In genomic region chr14:75828221-75828620, GRCm38 (mm10) we compare ENCODE assay signal across 8 mouse cellular contexts. TPM values are rescaled to one million over a fixed set of nuclear protein-coding genes. Genes with fewer than 3 reads are reported as not detected.
DNase-seq lines count a peak whose midpoint lies in the region; ATAC-seq lines count a peak whose summit lies in the region.

No protein-coding gene starts in this region.

- peaks cover 14% of the 10 kb centered on the region for H3K4me1 ChIP-seq in hindbrain, embryonic 13.5 days (replicated peaks)
- 0 out of 2 replicates have a peak, but pooled peaks cover 14% of the 10 kb centered on the region for H3K4me1 ChIP-seq in hindbrain, embryonic 12.5 days
- peaks cover 22% of the 10 kb centered on the region for H3K4me1 ChIP-seq in limb, embryonic 10.5 days
- peaks cover 4% of the 10 kb centered on the region for H3K4me1 ChIP-seq in midbrain, embryonic 15.5 days

- H3K4me3 ChIP-seq in hindbrain, embryonic 13.5 days: no peak overlapping the region
- H3K4me3 ChIP-seq in hindbrain, embryonic 12.5 days: no peak overlapping the region
- peak overlapping the region; percentile 42; the same call in 1 of the 2 replicates for H3K4me3 ChIP-seq in limb, embryonic 10.5 days
- H3K4me3 ChIP-seq in midbrain, embryonic 15.5 days: no peak overlapping the region

- H3K9ac ChIP-seq in hindbrain, embryonic 13.5 days: no peak overlapping the region
- H3K9ac ChIP-seq in hindbrain, embryonic 12.5 days: no peak overlapping the region
- H3K9ac ChIP-seq in midbrain, embryonic 15.5 days: no peak overlapping the region

- no peak for DNase-seq in limb, embryonic 10.5 days (ENCODE audit: low spot score)
- DNase-seq in gastrocnemius, adult 8-10 months (ENCODE audit: low spot score in 2 of 2): no peak
- no peak for DNase-seq in spleen, postnatal 4 days (ENCODE audit: low spot score in 2 of 2)
- no peak for DNase-seq in gastrocnemius, postnatal 4 days (ENCODE audit: low spot score in 2 of 2)

- H3K9me3 ChIP-seq in hindbrain, embryonic 13.5 days: no peaks in the 10 kb centered on the region
- no peaks in the 10 kb centered on the region for H3K9me3 ChIP-seq in hindbrain, embryonic 12.5 days (replicated peaks)
- H3K9me3 ChIP-seq in limb, embryonic 10.5 days (replicated peaks): no peaks in the 10 kb centered on the region
- H3K9me3 ChIP-seq in midbrain, embryonic 15.5 days: no peaks in the 10 kb centered on the region

- WGBS in hindbrain, embryonic 13.5 days: 46% methylated on average over 11 of the region's 11 CpGs
- 34% methylated on average over 11 of the region's 11 CpGs for WGBS in hindbrain, embryonic 12.5 days
- 35% methylated on average over 11 of the region's 11 CpGs for WGBS in limb, embryonic 10.5 days
- WGBS in midbrain, embryonic 15.5 days: 43% methylated on average over 11 of the region's 11 CpGs

- H3K27ac ChIP-seq in hindbrain, embryonic 13.5 days: no peak overlapping the region
- H3K27ac ChIP-seq in hindbrain, embryonic 12.5 days: no peak overlapping the region
- peak overlapping the region; percentile 53 for H3K27ac ChIP-seq in limb, embryonic 10.5 days
- H3K27ac ChIP-seq in midbrain, embryonic 15.5 days: no peak overlapping the region

- ATAC-seq in hindbrain, embryonic 13.5 days (ENCODE audit: low FRiP score): no peak
- ATAC-seq in hindbrain, embryonic 12.5 days (ENCODE audit: low FRiP score): no peak
- ATAC-seq in erythroid progenitor cell, adult 5-6 weeks (replicated peaks; ENCODE audit: low FRiP score, poor library complexity, severe bottlenecking): peak; percentile 20
- no peak for ATAC-seq in midbrain, embryonic 15.5 days (replicated peaks)

- peaks cover 23% of the 10 kb centered on the region for H3K27me3 ChIP-seq in hindbrain, embryonic 13.5 days
- H3K27me3 ChIP-seq in hindbrain, embryonic 12.5 days: peaks cover 16% of the 10 kb centered on the region
- peaks cover 15% of the 10 kb centered on the region for H3K27me3 ChIP-seq in limb, embryonic 10.5 days (ENCODE audit: low read depth, poor library complexity, severe bottlenecking)
- peaks cover 10% of the 10 kb centered on the region; the same call in 1 of the 2 replicates for H3K27me3 ChIP-seq in midbrain, embryonic 15.5 days (replicated peaks)

- peak overlapping the region; percentile 69 for H3K4me2 ChIP-seq in hindbrain, embryonic 13.5 days
- H3K4me2 ChIP-seq in hindbrain, embryonic 12.5 days (replicated peaks): no peak overlapping the region
- peak overlapping the region; percentile 67; the same call in 1 of the 2 replicates for H3K4me2 ChIP-seq in midbrain, embryonic 15.5 days

- no peaks in the 10 kb centered on the region for H3K36me3 ChIP-seq in hindbrain, embryonic 13.5 days
- H3K36me3 ChIP-seq in hindbrain, embryonic 12.5 days: no peaks in the 10 kb centered on the region
- H3K36me3 ChIP-seq in limb, embryonic 10.5 days: no peaks in the 10 kb centered on the region
- no peaks in the 10 kb centered on the region for H3K36me3 ChIP-seq in midbrain, embryonic 15.5 days (replicated peaks)

RNA-seq across cellular contexts. Expression of gene Tpt1, which starts 16.7 kb away (rescaled TPM):
- polyA plus RNA-seq in hindbrain, embryonic 13.5 days (2015; fragmentation: Nextera tagmentation; extraction: Ambion mirVana): 884 and 886 TPM in 2 replicates
- 873 and 904 TPM in 2 replicates for polyA plus RNA-seq in hindbrain, embryonic 12.5 days (2016; fragmentation: Nextera tagmentation; extraction: Ambion mirVana)
- 3,144 and 3,174 TPM in 2 replicates for total RNA-seq in erythroid progenitor cell, adult 5-6 weeks (2015; ENCODE audit: low replicate concordance)
- 507 and 1,044 TPM in 2 replicates for total RNA-seq in erythroid progenitor cell, adult 5-6 weeks (2017; ENCODE audit: low replicate concordance)
- 830 and 926 TPM in 2 replicates for polyA plus RNA-seq in limb, embryonic 10.5 days (2016; fragmentation: Nextera tagmentation; extraction: Ambion mirVana)
- 613 and 619 TPM in 2 replicates for polyA plus RNA-seq in midbrain, embryonic 15.5 days (2015; fragmentation: Nextera tagmentation; extraction: Ambion mirVana)
- 1,000 to 10,000 TPM; 3,387 to 4,149 (median 3,897) TPM for total RNA-seq in gastrocnemius, adult 8-10 months (2022)
- total RNA-seq in gastrocnemius, postnatal 4 days (2021): 1,000 to 10,000 TPM; 3,882 to 3,909 TPM

RNA-seq across cellular contexts. Expression of gene Slc25a30, which starts 41.4 kb away (rescaled TPM):
- polyA plus RNA-seq in hindbrain, embryonic 13.5 days (2015; fragmentation: Nextera tagmentation; extraction: Ambion mirVana): 11.4 and 12.2 TPM in 2 replicates
- polyA plus RNA-seq in hindbrain, embryonic 12.5 days (2016; fragmentation: Nextera tagmentation; extraction: Ambion mirVana): 7.8 and 9.3 TPM in 2 replicates
- 15.1 and 18.0 TPM in 2 replicates for total RNA-seq in erythroid progenitor cell, adult 5-6 weeks (2015; ENCODE audit: low replicate concordance)
- total RNA-seq in erythroid progenitor cell, adult 5-6 weeks (2017; ENCODE audit: low replicate concordance): 6.3 and 15.4 TPM in 2 replicates
- polyA plus RNA-seq in limb, embryonic 10.5 days (2016; fragmentation: Nextera tagmentation; extraction: Ambion mirVana): 4.8 and 6.2 TPM in 2 replicates
- polyA plus RNA-seq in midbrain, embryonic 15.5 days (2015; fragmentation: Nextera tagmentation; extraction: Ambion mirVana): 9.3 and 10.4 TPM in 2 replicates
- total RNA-seq in gastrocnemius, adult 8-10 months (2022): 10 to 100 TPM in 1 of 4 experiments, 1 to 10 TPM in 3; 5.9 to 12.2 (median 7.2) TPM
- total RNA-seq in gastrocnemius, postnatal 4 days (2021): 10 to 100 TPM in 1 of 2 experiments, 1 to 10 TPM in 1; 9.4 to 11.0 TPM
